Mouse (Mus musculus) ZHBTc4 (cell line): ENCODE results near the gene Fuca2.

ENCODE experiments used
- DNase-seq: peaks from one replicate; pipeline ENCODE4 v3.0.0-alpha.2; 2011; ENCODE audit warnings: low read depth, low spot score

The Fuca2 gene

DNA sequence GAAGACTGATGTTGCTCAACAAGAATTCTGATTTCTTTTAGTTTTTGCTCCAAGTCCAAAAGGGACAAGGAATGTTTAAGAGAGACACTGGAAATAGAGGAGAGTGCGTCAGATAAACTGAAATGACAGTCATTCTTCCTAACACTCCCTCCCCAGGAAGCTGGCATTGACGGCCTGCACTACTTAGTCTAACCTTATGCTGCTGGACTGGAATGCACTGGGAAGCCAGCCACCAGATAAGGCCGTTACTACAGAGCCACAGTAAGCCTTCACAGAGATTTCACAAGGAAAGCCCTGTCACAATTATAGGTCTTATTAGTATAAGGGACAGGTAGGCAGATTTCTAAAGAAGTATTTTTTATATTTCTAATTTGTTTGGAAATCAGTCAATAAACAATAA is 35.4 kb downstream of the Fuca2 start:
- DNase-seq: no peak

DNA sequence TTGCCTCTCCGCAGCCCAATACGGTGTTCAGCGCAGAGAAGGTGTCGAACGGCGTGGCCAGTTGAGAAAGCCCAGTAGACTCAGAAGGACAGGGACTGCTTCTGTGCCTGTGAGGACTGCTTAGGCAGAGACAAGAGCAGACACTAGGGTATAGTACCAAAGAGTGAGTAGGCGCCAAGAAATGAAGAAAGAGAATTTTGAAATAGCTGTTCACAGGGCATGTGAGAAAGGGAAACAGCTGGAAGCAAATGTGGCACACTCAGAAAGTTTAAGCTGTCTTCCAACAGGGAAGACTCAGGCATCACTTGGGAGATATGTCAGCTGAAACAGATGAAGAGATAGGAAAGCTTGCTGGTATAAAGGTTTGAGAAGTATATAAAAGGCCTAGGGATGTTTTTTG is 37.4 kb downstream of the Fuca2 start:
- DNase-seq: no peak

DNA sequence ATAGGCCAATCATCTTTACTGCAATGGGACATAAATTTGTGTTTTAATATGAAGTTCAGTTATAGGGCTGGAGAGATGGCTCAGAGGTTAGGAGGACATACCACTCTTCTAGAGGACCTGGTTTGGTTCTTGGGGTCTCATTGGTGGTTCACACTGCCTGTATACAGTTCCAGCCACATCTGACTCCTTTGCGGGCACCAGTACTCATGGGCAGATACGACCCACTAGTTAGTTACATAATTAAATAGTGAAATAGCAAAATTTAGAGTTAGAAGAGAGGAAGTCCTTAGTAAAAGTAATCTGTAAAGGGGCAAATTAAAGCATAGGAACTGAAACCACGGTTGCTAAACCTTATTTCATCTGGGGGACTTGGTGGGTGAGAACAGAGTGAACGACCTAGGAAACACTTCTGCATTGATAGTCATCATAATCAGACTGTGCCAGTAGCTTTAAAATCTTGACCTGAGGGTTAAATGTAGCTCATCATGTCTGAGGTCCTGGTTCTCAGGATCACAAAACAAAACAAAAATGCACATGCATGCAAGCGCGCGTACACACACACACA is 40.5 kb downstream of the Fuca2 start:
- DNase-seq: no peak

DNA sequence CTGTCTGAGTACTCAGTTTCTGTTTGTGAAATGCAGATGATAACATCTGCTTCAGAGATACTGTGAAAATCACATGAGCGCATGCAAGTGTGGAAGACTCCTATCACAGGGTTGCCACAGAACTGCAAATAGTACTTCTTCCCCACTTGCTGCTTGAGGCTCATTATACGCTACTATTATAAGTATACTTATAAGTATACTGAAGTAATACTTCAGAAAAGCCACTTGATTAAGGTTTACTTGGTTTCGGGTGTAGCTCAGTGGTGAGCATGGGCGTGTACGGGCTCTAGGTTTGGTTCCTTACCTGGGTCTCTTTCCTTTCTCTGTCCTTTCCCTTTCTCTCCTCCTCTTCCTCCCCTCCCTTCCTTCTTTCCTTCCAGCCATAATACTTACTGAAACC is 42.4 kb downstream of the Fuca2 start:
- no peak for DNase-seq

DNA sequence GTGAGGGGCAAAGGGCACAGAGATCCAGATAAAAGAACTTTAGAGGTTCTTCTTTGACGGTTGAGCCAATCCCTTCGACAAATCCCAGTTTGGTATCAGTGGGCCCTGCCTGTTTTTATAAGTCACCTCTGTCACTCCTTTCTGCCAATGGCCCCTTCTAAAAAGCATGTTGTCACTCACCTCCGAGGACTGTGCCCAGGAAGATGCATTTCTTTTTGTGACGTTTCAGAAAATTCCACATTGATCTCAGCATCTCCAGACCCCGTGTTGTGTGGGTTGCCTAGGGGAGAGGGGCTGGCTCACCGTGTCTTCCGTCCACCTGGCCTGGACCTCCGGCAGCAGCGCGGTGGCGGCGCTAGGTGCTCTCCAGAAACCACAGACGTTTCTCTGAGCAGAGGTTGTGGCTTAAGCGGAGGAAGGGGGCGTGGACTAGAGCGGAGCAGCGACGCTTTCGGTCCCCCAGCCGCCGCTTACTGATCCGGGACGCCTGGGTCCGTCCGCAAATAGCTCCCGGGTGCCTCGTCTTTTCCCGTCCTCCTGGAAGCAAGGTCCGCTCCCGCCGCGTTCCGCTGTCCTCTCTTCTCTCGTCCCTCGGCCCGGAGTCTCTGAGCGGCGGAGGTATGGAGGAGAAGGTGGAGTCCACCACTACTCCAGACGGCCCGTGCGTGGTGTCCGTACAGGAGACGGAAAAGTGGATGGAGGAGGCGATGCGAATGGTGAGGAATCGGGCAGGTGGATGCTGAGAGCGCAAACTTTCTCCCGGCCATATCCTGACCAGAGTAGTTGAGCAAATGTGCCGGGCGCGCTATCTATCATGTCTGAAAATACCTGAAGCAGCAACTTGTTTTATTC is 53.5 kb downstream of the Fuca2 start, which contains the start of the genes Adat2 and Pex3:
Adat2 (plus strand) TSS at position 249 of the 852 bp plus-strand sequence.
Pex3 (minus strand) TSS at position 497 of the 852 bp plus-strand sequence.
- DNase-seq: peak; percentile 97

DNA sequence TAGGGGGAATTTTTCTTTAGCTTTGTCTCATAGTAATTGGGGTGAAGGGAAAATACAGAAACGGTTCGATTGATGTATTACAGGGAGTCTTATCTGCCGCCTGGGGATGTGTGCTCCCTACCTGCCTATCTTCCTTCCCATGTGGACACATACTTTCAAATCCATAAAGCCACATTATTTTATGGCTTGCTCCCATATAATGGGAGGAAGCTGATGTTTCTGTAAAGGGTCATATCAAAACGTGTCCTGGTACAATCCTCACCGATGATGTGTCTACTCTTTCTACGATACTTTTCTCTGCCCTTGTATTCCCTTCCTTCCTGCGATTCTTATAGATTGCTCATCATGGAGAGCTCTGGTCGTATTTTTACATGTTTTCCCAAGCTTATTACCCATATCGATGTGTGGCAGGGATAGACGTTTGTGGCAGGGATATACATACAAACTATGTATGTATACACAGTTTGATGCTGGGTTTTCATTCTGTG is 54.2 kb downstream of the Fuca2 start:
- no peak for DNase-seq

DNA sequence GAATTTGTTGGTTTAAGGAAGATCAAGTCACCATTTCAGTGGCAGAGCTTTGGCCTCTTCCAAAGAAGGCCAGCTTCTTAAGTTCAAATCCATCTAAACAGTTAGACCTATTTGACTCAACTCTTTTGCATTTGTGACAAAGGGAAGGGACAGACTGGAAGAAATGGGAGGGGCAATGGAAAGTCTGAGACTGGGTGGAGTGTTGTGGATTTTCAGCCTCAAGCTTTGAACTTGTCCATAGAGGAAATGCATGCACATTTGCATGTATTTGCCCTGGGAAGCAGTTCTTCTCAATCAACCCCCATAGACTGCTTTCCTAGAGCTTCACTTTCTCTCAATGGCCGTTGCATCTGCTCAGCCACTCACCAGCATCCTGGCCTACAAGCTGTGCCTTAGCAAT is 55.0 kb downstream of the Fuca2 start:
- peak; percentile 83 for DNase-seq

DNA sequence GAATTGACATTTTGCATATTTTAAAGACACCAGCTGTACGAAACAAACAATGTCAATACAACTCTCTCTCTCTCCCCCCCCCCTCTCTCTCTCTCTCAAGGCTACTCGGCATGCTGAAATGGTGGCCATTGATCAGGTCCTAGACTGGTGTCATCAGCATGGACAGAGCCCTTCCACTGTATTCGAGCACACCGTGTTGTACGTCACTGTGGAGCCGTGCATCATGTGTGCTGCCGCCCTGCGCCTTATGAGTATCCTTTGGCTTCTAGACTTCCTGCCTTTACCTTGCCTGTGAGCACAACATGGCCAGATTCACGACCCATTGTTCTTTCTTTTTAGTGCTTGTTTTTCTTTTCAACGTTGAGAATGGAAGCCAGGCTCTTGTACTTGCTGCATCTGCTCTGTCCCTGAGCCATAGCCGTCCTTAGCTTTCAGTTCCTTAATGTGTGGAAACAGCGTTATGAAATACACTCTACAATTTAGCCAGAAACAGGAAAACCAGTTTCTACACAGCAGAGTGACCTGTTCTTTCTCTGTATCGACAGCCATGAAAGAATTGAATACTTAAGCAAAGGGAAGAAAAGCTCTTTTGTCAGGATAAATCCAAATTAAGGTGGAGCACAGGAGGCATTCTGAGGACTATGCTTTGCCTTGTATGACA is 60.8 kb downstream of the Fuca2 start:
- no peak for DNase-seq

DNA sequence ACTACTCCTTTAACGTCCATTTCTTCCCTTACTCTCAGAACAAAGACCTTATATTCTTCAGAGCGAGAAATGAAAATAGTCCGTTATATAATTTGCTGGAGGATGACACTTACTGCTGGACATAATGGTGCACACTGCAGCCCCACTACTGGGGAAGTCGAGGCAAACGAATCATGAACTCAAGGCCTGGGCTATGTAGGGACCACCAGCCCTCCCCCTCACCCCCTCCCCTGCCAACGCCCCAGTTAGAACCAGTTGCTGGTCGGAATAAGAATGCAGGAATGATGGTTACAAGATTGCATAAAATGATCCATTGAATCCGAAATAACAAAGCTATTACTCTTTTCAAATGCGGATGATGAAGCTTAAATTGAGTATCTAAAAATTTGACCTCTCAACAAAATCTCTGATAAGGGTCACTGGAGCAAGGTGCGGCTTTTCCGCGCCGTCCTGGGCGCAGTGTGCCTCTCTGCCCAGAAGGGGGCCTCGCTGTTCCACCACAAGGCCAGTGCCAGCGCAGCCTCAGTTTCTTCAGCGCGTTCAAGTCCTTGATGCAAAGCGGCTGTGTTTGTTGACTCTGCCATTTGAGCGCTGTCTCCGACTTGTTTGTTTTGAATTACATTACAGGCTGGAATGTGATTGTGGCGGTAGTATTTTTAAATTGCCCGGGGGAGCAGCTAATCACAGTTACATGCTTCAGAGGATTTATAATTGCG is 65.2 kb downstream of the Fuca2 start:
- peak; percentile 48 for DNase-seq

DNA sequence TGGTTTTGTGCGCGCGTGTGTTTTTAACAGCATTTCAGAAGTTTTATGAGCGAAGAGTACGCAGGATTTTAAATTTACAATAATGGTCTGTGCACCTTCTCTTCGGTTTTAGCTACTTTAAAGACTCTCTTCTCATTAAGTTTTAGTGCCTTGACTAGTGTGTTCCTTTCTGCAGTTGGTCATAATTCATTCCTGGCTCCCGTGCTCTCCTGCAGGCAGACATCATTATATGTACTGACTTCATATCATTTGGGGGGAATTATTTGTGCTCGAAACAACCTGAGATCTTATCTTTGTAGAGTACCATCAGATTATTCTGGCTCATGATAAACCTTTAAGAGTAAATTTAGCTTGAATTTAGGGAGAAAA is 65.7 kb downstream of the Fuca2 start:
- DNase-seq: no peak

DNA sequence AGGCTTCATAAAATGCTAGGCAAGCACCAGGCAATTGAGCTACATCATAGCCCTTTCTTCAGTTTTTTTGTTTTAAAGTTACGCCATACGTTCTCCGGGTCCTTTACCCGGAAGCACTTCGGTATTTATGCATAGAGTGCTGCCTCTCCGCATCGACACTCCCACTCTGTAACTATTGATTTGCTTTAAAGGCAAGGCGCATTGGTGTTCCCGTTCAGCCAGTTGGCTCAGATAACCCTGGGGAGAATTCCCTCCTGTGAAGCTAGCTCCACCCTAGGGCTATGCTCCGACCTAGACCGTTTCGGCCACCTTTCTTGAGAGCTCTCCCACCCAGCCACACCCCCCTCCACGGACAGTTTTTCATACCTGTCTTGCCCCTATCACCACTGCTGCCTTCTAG is 67.1 kb downstream of the Fuca2 start:
- DNase-seq: peak; percentile 25
